Mouse (Mus musculus): ENCODE measurements around the gene Tspan3. TPM values are rescaled to one million over a fixed set of nuclear protein-coding genes. Genes with fewer than 3 reads are reported as not detected.

Tspan3 gene
- polyA plus RNA-seq (2012; rRNA removed), result 320 and 328 TPM in 2 replicates

- no peak for DNase-seq
- no peak for TF ChIP-seq CTCF (conservative IDR thresholded peaks at IDR 0.05; ENCODE audit: insufficient read depth, insufficient read length, low read depth, low read length)
- no peak for TF ChIP-seq POLR2A (IDR thresholded peaks at IDR 0.05; ENCODE audit: low read depth, low read length)
- no peaks in the 10 kb centered on the region for H3K36me3 ChIP-seq (ENCODE audit: control insufficient read depth, insufficient read depth, low read length)
- 94% methylated on average over 6 of the region's 6 CpGs for WGBS
- no peak within 1 kb of the TSS for H3K4me3 ChIP-seq (ENCODE audit: insufficient read depth, low read depth, low read length)
- H3K27ac ChIP-seq (ENCODE audit: insufficient read depth, low read depth, low read length), result no peak within 1 kb of the TSS
- no peaks in the 10 kb centered on the region for H3K4me1 ChIP-seq (ENCODE audit: control insufficient read depth, insufficient read depth, low read length)
- no peaks in the 10 kb centered on the region for H3K27me3 ChIP-seq (replicated peaks; ENCODE audit: control insufficient read depth, insufficient read depth, low read length)
Observed at GRCm38 (mm10) chr9:56165377-56165776, at the start of gene Tspan3. Gene Tspan3, minus strand, starts transcription at chr9:56165477.

- Histone ChIP-seq H3K27ac (ENCODE audit: insufficient read depth, low read depth, low read length) (no peak overlapping the region), H3K4me3 (ENCODE audit: insufficient read depth, low read depth, low read length) (no peak overlapping the region), H3K27me3 (replicated peaks; ENCODE audit: control insufficient read depth, insufficient read depth, low read length) (no peaks in the 10 kb centered on the region), H3K4me1 (ENCODE audit: control insufficient read depth, insufficient read depth, low read length) (no peaks in the 10 kb centered on the region; the same call in 1 of the 2 replicates), H3K36me3 (ENCODE audit: control insufficient read depth, insufficient read depth, low read length) (no peaks in the 10 kb centered on the region)
- DNase-seq, result peak; percentile 62
- TF ChIP-seq CTCF (conservative IDR thresholded peaks at IDR 0.05; ENCODE audit: insufficient read depth, insufficient read length, low read depth, low read length) (peak; percentile 58), POLR2A (IDR thresholded peaks at IDR 0.05; ENCODE audit: low read depth, low read length) (no peak)
- 35% methylated on average over 11 of the region's 11 CpGs for WGBS
Observed at GRCm38 (mm10) chr9:56213451-56214291, 48.4 kb upstream of the Tspan3 start.

DNA sequence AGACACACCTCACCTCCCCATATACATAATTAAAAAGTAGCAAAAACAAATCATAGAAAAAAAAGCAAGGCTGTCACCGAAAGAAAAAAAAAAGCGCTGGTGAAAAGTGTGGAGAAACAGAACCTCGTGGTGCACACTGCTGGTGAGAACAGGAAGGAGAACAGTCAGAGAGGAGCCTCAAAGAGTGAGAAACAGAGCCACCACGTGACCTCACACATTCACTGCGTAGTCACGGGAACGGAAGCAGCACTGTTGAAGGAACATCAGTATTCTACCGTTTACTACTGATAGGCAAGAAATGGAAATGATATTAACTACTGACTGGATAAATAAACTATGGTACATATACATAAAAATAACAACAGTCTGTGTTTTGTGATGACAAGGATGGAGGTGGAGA, 43.5 kb upstream of the Tspan3 start:
- no peak overlapping the region for H3K27ac ChIP-seq (ENCODE audit: insufficient read depth, low read depth, low read length)
- no peaks in the 10 kb centered on the region for H3K36me3 ChIP-seq (ENCODE audit: control insufficient read depth, insufficient read depth, low read length)
- 89% methylated on average over 8 of the region's 8 CpGs for WGBS
- H3K4me1 ChIP-seq (ENCODE audit: control insufficient read depth, insufficient read depth, low read length), result no peaks in the 10 kb centered on the region; the same call in none of the 2 replicates
- TF ChIP-seq POLR2A (IDR thresholded peaks at IDR 0.05; ENCODE audit: low read depth, low read length), result no peak
- TF ChIP-seq CTCF (conservative IDR thresholded peaks at IDR 0.05; ENCODE audit: insufficient read depth, insufficient read length, low read depth, low read length), result no peak
- H3K4me3 ChIP-seq (ENCODE audit: insufficient read depth, low read depth, low read length), result no peak overlapping the region
- DNase-seq, result no peak
- H3K27me3 ChIP-seq (replicated peaks; ENCODE audit: control insufficient read depth, insufficient read depth, low read length), result no peaks in the 10 kb centered on the region

GRCm38 (mm10) chr9:56207516-56207915, 42.2 kb upstream of the Tspan3 start:
- H3K27me3 ChIP-seq (replicated peaks; ENCODE audit: control insufficient read depth, insufficient read depth, low read length), result no peaks in the 10 kb centered on the region
- H3K4me1 ChIP-seq (ENCODE audit: control insufficient read depth, insufficient read depth, low read length), result no peaks in the 10 kb centered on the region; the same call in none of the 2 replicates
- H3K36me3 ChIP-seq (ENCODE audit: control insufficient read depth, insufficient read depth, low read length), result no peaks in the 10 kb centered on the region
- DNase-seq, result peak; percentile 29
- H3K27ac ChIP-seq (ENCODE audit: insufficient read depth, low read depth, low read length), result peak overlapping the region; percentile 65; the same call in 1 of the 2 replicates
- H3K4me3 ChIP-seq (ENCODE audit: insufficient read depth, low read depth, low read length), result no peak overlapping the region
- no peak for TF ChIP-seq POLR2A (IDR thresholded peaks at IDR 0.05; ENCODE audit: low read depth, low read length)
- no peak for TF ChIP-seq CTCF (conservative IDR thresholded peaks at IDR 0.05; ENCODE audit: insufficient read depth, insufficient read length, low read depth, low read length)
- WGBS, result 58% methylated on average over 5 of the region's 5 CpGs

GRCm38 (mm10) chr9:56207083-56207482, 41.8 kb upstream of the Tspan3 start:
- Histone ChIP-seq H3K36me3 (ENCODE audit: control insufficient read depth, insufficient read depth, low read length) (no peaks in the 10 kb centered on the region), H3K4me3 (ENCODE audit: insufficient read depth, low read depth, low read length) (no peak overlapping the region), H3K27ac (ENCODE audit: insufficient read depth, low read depth, low read length) (peak overlapping the region; percentile 17; the same call in 1 of the 2 replicates), H3K27me3 (replicated peaks; ENCODE audit: control insufficient read depth, insufficient read depth, low read length) (no peaks in the 10 kb centered on the region), H3K4me1 (ENCODE audit: control insufficient read depth, insufficient read depth, low read length) (no peaks in the 10 kb centered on the region; the same call in none of the 2 replicates)
- peak; percentile 11 for DNase-seq
- 85% methylated on average over 10 of the region's 10 CpGs for WGBS
- TF ChIP-seq CTCF (conservative IDR thresholded peaks at IDR 0.05; ENCODE audit: insufficient read depth, insufficient read length, low read depth, low read length) (no peak), POLR2A (IDR thresholded peaks at IDR 0.05; ENCODE audit: low read depth, low read length) (no peak)

DNA sequence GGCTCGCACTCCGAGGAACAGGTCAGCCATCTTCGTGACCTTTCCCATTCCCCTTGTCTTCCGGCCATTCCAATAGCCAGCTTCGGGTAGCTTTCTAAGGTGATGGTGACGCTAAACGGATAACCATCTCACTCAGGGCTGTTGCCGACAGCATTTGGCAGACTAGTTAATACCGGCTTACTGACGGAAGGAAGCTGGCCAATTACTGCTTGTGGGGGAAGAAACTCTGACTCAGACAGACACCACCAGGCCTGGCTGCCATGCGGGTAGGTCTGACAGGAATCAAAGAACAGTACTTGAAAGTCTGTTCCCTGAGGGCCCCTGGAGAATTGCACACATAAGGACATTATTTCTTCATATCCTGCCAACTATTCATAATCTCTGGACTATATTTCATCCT, 40.1 kb upstream of the Tspan3 start:
- Histone ChIP-seq H3K36me3 (ENCODE audit: control insufficient read depth, insufficient read depth, low read length) (no peaks in the 10 kb centered on the region), H3K4me3 (ENCODE audit: insufficient read depth, low read depth, low read length) (no peak overlapping the region), H3K27me3 (replicated peaks; ENCODE audit: control insufficient read depth, insufficient read depth, low read length) (no peaks in the 10 kb centered on the region), H3K4me1 (ENCODE audit: control insufficient read depth, insufficient read depth, low read length) (no peaks in the 10 kb centered on the region; the same call in none of the 2 replicates), H3K27ac (ENCODE audit: insufficient read depth, low read depth, low read length) (peak overlapping the region; percentile 4; the same call in 1 of the 2 replicates)
- 71% methylated on average over 11 of the region's 11 CpGs for WGBS
- TF ChIP-seq POLR2A (IDR thresholded peaks at IDR 0.05; ENCODE audit: low read depth, low read length) (no peak), CTCF (conservative IDR thresholded peaks at IDR 0.05; ENCODE audit: insufficient read depth, insufficient read length, low read depth, low read length) (no peak)
- peak; percentile 33 for DNase-seq

GRCm38 (mm10) chr9:56204316-56204715, 39.0 kb upstream of the Tspan3 start:
- Histone ChIP-seq H3K27ac (ENCODE audit: insufficient read depth, low read depth, low read length) (no peak overlapping the region), H3K27me3 (replicated peaks; ENCODE audit: control insufficient read depth, insufficient read depth, low read length) (no peaks in the 10 kb centered on the region), H3K4me3 (ENCODE audit: insufficient read depth, low read depth, low read length) (no peak overlapping the region), H3K4me1 (ENCODE audit: control insufficient read depth, insufficient read depth, low read length) (no peaks in the 10 kb centered on the region; the same call in none of the 2 replicates), H3K36me3 (ENCODE audit: control insufficient read depth, insufficient read depth, low read length) (no peaks in the 10 kb centered on the region)
- DNase-seq, result no peak
- WGBS, result 93% methylated on average over 4 of the region's 4 CpGs
- TF ChIP-seq POLR2A (IDR thresholded peaks at IDR 0.05; ENCODE audit: low read depth, low read length) (no peak), CTCF (conservative IDR thresholded peaks at IDR 0.05; ENCODE audit: insufficient read depth, insufficient read length, low read depth, low read length) (no peak)

All from kidney, adult 2 months (tissue).